Mouse (Mus musculus) thymus, postnatal 25 days (tissue): Measurements from ENCODE around the gene Ap3s2.

ENCODE experiments used
- DNase-seq: peaks from one replicate; pipeline ENCODE4 v3.0.0; 2022

Gene Ap3s2

DNA sequence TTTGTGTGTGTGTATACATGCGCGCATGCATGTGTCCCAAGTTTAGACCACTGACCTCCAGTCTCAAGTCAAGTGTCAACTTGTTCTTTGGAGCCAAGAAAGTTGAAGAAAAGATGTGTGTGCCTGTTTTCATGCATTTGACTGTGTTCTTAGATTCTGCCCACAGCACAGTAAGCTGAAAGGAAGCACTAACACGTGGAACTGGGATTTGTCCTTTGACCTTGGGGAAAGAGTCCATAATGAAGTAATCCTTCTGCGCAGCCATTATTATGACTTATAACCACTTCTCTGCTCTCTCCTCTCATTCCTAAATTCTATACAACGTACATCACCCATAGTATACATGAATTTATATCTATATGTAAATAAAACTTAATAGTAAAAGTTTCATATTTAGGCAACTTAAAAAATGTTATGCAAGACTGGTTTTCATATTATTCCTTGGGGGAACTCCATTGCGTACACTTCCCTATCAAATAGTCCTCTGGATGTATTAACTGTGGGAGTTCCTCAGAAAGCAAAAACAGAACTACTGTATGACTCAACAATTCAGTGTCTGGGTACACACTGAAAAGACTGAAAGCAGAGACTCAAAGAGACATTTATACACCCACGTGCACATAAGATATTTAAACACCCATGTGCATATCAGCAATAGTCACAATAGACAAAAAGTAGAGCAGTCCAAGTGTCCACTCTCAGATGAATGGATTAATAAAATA lies 36.7 kb downstream of the Ap3s2 start:
- no peak for DNase-seq

- no peak for DNase-seq
These were observed 38.5 kb downstream of the Ap3s2 start for GRCm38 (mm10) chr7:79881901-79882300.

GRCm38 (mm10) chr7:79880998-79881397 lies 39.5 kb downstream of the Ap3s2 start:
- no peak for DNase-seq

- DNase-seq, result no peak
These were observed 40.4 kb downstream of the Ap3s2 start for GRCm38 (mm10) chr7:79880033-79880432.

DNA sequence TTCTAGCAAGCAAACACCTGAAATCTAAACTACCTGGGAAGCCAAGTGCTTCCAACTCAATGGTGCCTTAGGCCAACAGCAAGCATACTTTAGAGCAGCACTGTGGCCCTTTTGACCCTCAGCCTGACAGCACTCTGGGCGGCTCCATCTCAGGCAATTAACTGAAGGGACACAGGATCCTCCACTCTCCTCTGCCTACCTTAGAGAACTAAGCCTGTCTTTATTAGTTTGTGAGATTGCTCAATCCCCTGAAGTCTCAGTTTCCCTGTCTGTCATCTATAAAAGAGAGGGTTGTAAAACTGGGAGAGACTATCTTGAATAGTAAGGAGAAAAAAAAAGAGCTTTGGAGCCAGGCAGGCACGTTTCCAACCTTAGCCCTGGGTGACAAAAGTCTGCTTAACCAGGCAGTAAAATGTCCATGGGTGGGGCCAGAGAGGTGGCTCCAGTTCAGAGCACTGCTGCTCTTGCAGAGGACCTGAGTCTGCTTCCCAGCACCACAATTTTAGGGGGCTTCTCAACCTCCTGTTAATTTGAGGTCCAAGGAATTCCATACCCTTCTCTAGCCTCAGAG lies 41.9 kb downstream of the Ap3s2 start:
- DNase-seq, result no peak

DNA sequence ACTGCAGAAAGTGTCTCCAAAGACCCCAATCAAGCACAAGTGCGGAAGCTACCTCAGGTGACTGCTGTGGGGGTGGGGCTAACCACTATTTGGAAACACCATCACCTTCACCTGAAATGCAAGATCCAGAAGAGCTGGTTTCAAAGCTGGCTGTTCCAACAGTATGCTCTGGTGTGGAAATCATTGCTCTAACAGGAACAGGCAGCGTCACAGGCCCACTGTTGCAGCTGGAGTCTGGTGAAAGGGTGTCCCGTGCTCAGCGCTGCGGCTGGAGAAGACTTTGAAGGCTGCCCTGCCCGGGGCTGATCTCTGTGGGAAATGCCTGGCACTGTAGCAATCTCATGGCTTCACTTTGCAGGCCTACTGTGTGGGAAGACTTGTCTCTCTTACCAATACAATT lies 47.0 kb downstream of the Ap3s2 start:
- no peak for DNase-seq

DNA sequence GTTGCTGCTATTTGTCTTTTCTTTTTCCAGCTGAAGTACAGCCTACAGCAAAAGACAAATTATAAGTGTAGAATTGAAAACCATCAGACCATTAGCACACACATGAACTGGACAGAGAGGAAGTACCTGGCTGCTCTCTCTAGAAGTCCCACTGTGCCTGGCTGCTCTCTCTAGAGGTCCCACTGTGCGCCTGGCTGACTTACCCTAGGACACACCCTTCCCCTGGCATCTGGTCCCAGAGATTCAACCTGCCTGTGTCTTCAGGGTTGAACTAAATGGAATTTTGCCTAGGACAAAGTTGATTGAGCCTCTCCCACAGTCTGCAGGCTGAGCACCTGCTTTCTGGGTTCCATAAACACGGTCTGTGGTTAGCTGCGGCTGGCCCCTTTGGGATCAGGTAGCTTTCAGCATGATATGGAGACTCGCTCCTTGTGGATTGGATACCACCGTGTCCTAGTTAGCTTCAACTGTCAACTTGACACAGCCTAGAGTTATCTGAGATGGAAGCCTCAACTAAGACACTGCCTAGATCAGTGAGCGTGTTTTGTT lies 48.6 kb downstream of the Ap3s2 start:
- DNase-seq, result no peak

DNA sequence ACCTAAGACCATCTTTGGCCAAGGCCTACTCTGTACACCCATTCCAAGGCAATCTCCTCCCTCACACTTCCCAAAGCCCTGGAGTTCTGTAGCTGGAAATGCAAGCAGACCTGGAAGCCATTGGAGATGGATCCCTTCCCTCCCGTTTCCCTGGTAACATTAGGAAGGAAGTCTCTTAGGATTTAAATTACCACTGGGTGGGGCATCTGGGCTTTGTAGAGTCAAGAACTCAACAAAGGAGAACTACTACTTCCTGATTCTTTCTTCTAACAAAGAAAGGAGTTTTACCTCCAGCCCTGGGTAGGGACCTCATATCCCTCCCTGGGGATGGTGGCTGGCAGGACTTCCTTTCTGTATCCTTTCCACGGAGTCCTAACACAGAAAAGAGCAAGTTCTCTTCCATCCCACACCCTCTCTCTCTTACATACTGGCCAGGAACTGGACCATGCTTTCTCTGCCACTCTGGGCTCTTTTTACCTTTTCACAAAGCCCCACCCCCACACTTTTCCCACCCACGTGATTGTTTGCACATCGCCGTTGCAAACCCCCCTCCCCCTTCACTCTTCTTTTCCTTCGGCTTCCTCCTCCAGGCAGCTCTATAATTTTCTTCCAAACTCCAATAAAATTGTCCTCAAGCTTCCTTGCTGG lies 51.3 kb downstream of the Ap3s2 start:
- DNase-seq, result no peak

- DNase-seq, result no peak
These were observed 52.0 kb downstream of the Ap3s2 start for GRCm38 (mm10) chr7:79868475-79868874.

DNA sequence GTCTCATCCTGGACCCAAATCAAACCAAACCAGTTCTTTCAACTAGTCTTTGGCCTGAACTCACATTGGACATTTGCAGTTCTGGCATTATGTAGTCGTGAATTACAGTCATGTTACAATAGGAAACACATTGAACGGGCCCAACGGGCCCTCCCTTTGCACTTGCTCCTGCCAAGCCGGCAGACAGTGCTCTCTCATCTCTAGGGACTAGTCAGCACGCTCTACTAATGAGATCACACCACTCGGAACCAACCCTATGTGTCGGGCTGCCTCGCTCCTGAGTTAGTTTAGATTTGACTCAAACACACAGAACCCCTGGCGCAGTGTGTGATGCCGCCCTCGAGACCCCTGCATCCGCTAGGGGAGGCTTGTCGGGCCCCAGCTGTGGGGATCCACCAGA lies 52.6 kb downstream of the Ap3s2 start:
- no peak for DNase-seq

GRCm38 (mm10) chr7:79866294-79867000 lies 54.0 kb downstream of the Ap3s2 start:
- DNase-seq, result no peak

DNA sequence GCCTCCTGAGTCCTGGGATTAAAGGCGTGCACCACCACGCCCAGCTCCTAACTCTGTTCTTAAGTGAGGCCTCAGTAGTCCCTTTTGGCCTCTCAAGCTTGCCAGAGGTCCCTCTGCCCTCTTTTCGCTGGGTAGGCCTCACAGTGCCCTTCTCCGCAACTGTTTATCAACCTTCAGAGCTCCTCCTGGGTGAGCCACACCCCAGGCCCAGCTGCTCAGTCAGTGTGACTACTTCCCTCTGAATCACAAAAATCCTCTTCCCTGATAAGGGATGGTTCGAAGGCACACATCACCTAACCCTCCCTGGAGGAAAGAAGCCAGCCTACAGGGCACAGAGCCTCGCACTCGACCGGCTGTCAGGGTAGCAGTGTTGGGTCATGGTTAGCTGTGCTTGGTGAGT lies 58.7 kb downstream of the Ap3s2 start:
- DNase-seq, result no peak

- no peak for DNase-seq
These were observed 59.6 kb downstream of the Ap3s2 start, which contains the start of gene Anpep for GRCm38 (mm10) chr7:79860811-79861210. Anpep (minus strand) TSS chr7:79861059.

DNA sequence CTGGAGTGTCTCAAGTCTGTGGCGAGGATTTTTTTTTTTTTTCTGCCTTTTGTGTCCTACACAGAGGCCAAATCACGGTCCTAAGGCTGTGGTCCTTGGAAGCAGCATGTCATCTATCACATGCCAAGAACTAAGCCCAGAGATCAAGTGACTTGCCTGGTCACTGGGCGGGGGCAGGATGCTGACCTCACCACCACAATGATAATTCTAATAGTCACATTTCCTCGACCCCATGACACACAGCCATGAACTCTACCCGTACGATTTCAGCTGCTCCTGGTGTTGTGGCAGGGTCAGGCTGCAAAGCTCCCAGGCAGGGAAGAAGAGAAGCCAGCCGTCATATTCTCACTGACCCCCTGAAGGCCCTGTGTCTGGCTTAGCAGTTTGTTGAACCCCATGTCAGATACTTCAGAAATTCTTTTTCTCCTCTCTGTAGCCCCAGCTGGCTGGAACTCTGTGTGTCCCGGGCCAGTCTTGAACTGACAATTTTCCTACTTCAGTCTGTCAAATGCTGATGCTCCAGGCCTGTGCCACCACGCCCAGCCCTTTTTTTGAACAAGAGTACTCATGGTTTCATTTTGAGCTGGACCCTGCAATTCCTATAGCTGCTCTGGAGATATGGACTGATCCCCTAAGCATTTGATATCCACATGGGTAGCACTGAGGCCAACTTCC lies 61.4 kb downstream of the Ap3s2 start:
- DNase-seq, result no peak

DNA sequence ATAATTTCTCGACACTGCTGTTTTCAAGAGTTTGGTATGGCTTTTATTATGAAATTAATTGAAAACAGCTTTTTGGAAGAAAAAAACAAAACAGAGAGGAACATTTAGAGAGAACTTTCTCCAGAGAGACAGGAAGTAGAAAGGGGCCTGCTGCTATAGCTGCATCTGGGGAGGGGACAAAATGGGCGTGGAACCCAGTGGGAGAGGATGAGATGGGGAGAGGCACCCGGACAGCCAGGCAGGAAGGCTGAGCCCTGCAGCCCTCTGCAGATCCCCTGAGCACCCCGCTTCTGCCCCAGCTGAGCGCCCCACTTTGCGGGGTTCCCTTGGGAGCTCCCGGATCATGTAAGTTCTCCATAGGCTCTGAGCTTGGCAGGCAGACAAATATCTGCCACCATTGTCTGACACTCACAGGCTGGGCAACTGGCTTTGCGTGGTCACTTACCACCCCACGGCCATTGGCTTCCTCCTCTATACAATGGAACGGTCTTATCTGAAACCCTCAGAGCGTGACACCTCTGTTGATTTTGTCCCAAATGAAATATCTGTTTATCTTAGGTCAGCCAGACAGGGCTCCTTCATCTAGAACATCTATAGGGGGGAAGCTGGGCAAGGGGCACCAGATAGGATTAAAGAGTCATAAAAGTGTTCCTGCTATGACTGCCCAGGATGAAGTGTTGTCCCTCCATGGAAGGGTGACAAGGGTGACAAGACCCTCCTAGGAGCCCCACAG lies 62.1 kb downstream of the Ap3s2 start:
- peak; percentile 21 for DNase-seq

DNA sequence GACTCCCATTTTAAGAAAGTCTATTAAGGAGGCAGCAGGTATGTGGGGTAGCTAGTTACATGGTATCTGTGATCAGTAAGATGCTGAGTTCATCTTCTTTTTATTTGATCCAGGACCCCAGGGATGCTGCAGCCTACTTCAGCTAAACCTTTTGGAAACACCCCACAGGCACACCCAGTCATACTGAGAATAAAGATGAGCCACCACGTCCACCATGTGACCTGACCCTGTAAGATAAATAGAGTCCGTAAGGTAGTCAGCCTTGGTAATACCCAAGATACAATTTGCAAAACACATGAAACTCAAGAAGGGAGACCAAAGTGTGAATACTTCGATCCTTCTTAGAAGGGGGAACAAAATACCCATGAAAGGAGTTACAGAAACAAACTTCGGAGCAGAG lies 64.1 kb downstream of the Ap3s2 start:
- DNase-seq, result no peak

GRCm38 (mm10) chr7:79847456-79848451 lies 72.7 kb downstream of the Ap3s2 start:
- no peak for DNase-seq

- DNase-seq, result no peak
These were observed 74.1 kb downstream of the Ap3s2 start for GRCm38 (mm10) chr7:79846342-79846741.

DNA sequence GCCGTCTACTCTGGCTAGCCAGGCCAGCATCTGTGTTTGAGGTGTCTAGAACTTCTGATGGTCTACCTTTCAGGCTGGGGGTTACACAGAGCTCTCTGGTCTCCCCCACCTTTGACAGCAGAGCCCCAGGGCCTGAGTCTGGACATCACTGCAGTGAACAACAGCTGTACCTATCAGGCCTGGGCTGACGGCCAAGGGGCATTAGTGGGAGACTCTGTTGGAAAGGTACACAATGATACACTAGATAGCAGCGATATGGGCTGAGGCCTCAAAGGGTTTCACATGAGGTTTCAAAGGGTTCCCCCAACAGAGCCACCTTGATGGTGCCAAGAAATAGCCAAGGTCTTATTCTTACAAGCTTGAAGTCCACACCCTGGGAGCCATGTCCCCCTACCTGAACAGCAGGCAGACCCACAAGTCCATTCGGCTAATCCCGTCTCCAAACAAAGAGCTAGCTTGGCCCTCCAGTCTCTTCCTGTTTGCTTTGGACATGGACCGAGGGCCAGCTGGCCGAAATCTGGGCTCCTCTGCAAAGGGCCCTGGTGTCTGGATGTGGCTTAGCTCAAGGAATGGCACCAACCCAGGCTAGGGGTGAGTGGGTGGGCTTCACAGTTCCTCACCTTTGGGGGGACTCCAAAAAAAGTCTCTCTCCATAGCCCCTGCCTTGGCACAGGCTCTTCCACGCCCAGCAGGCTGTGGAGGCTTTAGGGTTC lies 76.2 kb downstream of the Ap3s2 start:
- DNase-seq, result no peak

- no peak for DNase-seq
These were observed 78.3 kb downstream of the Ap3s2 start for GRCm38 (mm10) chr7:79842163-79842562.
